Mouse (Mus musculus): Measurements from ENCODE around the gene Lgals2. TPM values are rescaled to one million over a fixed set of nuclear protein-coding genes. Genes with fewer than 3 reads are reported as not detected.

The Lgals2 gene
- not detected for total RNA-seq (2023)

DNA sequence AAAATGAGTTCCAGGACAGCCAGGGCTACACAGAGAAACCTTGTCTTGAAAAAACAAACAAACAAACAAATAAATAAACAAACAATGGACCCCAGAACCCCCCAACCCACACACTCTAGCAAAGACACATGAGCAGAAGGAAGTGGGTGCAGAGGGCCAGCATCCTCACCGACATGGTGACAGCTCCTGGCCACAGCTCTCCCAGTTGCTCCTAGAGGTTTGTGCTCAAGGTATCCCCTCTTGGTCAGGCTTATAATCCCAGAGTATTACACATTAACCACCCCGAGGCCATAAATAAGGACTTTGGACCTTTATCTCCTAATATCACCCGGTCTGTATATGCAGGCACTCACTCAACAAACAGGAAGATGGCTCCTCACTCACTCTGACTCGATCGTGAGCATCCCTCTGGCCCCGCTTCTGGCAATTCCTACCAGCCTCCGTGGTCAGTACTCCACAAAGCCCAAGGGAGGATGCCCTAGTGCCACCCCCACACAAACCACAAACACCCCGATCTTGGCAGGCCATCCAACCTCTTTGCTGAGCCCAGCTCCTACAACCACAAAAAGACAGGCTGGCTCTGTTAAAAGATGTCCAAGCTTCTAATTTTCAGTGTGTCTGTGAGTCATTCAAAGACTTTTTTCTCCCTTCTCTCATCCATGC, at the start of gene Lgals2:
TSS of gene Lgals2 (minus strand) at position 227 of the 663 bp plus-strand sequence.

DNA sequence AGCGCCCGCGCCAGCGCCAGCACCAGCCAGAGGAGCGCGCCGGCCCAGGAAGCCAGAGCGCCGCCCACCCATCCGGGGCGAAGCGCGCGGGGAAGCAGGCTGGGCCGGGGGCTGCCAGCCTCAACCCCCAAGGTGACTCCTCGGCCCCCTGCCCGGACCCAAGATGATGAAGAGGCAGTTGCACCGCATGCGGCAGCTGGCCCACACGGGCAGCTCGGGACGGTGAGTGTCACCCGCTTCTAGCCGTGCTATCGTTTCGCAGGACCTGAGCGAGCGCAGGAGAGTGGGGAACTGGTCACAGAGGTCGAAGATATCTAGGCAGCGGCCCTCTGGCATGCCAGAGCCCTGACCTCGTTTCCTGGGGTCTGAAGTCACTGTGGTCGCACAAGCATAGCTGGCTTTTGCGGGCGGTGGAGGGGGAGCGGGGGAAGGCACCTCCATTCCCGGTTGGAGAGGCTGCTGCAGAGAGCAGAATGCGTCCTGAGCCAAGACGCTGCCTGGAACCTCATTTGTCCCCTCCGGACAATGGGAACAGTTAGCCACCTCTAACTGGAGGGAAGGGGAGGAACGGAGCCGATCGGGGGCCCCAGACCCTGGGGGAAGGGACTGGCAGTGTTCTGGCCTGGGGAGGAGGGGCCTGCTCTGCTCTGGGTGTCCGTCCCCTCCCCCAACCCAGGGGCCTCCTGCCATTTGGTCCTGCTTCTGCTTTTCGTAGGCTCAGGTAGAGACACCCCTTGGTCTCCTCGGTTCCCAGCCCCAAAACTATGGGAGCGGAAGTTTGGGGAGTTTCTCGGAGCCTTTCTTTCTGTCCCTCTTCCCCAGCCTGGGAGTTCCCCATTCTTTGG, 44.6 kb upstream of the Lgals2 start, which contains the start of gene Sh3bp1:
TSS of gene Sh3bp1 (plus strand) at position 29 of the 845 bp plus-strand sequence.

DNA sequence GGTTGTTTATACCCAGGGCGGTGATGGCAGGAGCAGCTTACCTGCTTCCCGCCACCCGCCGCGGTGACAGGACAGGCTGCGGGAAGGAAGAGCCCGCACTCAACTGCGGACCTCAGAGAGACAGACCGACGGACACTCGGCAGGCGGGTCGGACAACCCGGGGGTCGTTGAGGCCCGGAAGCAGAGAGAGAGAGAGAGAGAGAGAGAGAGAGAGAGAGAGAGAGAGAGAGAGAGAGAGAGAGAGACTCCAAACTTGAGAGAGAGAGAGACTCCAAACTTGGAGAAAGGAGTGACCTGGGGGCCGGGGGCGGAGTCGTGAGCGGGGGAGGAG, 44.0 kb upstream of the Lgals2 start, which contains the start of gene Gm49510:
TSS of gene Gm49510 (plus strand) at position 259 of the 331 bp plus-strand sequence.

DNA sequence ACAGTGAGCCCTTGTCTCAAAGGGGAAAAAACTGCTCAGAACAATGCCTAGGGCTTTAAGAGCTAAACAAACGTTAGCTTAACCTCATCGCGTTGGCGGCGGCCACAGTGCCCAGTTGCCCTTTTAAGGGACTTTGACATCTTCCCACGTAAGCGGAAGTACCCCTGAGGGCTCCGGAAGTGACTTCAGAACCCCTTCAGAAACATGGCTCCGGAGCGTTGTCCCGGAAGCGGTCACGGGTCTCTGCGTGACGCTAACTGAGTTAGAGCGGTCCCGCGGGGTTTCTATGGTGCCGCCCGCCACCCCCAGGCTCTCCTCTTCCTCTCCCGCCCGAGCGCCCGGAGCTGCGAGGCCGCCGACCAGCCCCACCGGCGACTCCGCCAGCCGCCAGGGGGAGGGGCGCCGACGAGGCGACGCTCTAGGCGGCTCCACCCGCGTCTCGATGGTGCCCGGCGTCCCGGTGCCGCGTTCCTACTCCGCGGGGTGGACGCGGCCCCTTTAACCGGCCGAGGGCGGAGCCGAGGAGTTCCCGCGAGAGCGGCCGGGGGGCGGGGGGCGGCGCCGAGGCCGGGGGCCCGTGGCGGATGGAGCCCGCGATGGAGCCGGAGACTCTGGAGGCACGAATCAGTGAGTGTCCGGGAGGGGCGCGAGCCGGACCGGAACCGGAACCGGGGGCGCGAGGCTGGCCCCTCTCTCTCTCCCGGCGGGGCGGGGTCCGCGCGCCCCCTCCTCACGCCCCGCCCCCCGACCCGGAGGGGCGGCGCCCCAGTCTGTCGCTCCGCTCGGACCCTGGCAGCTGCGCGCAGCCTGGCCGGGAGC, 21.9 kb upstream of the Lgals2 start, which contains the start of gene Gga1:
TSS of gene Gga1 (plus strand) at position 200 of the 819 bp plus-strand sequence.

DNA sequence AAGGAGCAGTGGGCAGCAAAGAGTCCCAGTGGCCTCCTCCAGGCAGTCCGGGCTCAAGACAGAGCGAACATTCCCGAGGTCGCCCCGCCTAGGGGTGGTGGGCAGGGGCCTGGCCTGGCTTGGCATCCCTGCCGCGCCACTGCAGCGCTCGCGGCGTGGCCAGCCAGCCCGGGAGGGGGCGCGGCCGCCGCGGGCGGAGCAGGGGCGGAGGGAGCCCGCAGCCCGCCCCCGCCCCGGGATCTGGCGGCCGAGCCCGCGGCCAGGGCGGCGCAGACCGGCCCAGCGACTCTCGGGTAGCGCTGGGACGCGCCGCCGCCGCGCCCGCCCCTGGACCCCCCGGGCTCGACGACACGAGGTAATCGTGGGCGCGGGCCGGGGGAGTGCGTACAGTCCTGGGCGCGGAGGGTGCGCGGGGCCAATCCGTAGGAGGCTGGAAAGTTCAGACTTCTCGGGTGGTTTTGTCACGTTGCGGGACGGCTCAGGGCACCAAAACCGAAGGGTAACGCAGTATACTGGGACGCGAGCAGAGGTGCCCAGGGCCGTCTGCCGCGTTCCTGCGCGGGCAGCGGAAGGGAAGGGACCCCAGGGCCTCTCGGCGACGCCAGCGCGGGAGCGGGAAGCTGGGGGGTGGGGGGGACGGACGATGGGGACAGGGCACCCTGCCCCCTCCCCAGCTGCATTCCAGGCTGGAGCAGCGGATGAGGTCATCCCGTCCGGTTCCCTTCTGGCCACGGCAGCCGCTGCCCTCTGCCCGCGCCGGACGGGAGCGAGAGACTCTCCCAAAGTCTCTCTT, 12.8 kb downstream of the Lgals2 start, which contains the start of gene Cdc42ep1:
TSS of gene Cdc42ep1 (plus strand) at position 254 of the 793 bp plus-strand sequence.

DNA sequence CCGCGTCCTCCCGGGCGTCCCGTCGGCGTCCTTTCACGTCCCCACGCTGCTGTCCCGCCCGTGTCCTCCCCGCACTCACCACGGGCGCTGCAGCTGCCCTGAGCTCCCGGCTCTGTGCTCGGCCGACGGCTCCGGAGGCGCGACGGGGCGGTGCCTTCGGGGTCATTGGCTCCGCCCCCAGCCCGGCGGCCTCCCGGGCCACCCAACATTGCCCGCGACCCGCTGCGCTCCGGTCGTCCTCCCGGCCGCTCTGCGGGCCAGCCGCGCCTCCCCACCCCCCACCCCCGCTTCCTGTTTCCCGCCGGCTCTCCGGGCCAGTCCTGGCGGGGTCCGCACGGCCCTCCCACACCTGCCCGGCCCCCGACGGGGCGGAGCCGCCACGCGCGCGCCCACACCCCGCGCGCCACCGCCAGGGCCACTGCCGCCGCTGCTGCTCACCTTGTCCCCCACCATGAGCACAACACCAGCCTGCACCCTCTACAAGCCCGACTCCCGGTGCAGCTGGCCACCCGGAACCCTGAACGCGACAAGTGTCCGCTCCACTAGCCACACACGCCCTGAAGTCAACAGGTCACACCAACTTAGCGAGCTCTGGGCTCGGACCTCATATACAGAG, 52.4 kb downstream of the Lgals2 start, which contains the start of gene Card10:
TSS of gene Card10 (minus strand) at position 267 of the 616 bp plus-strand sequence.

Other genes starting within 250 kb of the Lgals2 start
- gene Elfn2, start 136.8 kb downstream of the Lgals2 start, total RNA-seq (2023) = under 1 TPM in 1 of 2 experiments, not detected in 1; 0.12 TPM
- 100 to 1,000 TPM in 1 of 2 experiments, 10 to 100 TPM in 1; 83.2 to 100 TPM for gene Mfng, start 82.1 kb downstream of the Lgals2 start, total RNA-seq (2023)
- under 1 TPM in 1 of 2 experiments, not detected in 1; 0.38 TPM for gene Card10, start 52.5 kb downstream of the Lgals2 start, total RNA-seq (2023)
- gene Cdc42ep1, start 12.9 kb downstream of the Lgals2 start, total RNA-seq (2023) = not detected
- 10 to 100 TPM; 74.7 to 77.9 TPM for gene Gga1, start 21.7 kb upstream of the Lgals2 start, total RNA-seq (2023)
- gene Gm49510, start 44.1 kb upstream of the Lgals2 start, total RNA-seq (2023) = under 1 TPM in 1 of 2 experiments, not detected in 1; 0.80 TPM
- 10 to 100 TPM; 60.9 to 70.6 TPM for gene Sh3bp1, start 44.2 kb upstream of the Lgals2 start, total RNA-seq (2023)
- 1 to 10 TPM; 9.8 to 9.9 TPM for gene Pdxp, start 58.4 kb upstream of the Lgals2 start, total RNA-seq (2023)
- 10 to 100 TPM in 1 of 2 experiments, 1 to 10 TPM in 1; 7.2 to 10.1 TPM for gene Lgals1, start 71.2 kb upstream of the Lgals2 start, total RNA-seq (2023)
- gene Nol12, start 79.4 kb upstream of the Lgals2 start, total RNA-seq (2023) = 10 to 100 TPM; 36.2 to 47.2 TPM
- 10 to 100 TPM; 46.6 to 65.7 TPM for gene Triobp, start 92.2 kb upstream of the Lgals2 start, total RNA-seq (2023)
- gene H1f0, start 172.9 kb upstream of the Lgals2 start, total RNA-seq (2023) = 1 to 10 TPM; 1.9 to 2.1 TPM
- gene Galr3, start 186.4 kb upstream of the Lgals2 start, total RNA-seq (2023) = not detected
- 10 to 100 TPM; 38.2 to 38.8 TPM for gene Ankrd54, start 207.4 kb upstream of the Lgals2 start, total RNA-seq (2023)
- 100 to 1,000 TPM; 114 to 115 TPM for gene Eif3l, start 219.7 kb upstream of the Lgals2 start, total RNA-seq (2023)

All from B cell, adult 67 days (primary cell).